ENCODE assay signal across 16 mouse cellular contexts in the genomic region with DNA sequence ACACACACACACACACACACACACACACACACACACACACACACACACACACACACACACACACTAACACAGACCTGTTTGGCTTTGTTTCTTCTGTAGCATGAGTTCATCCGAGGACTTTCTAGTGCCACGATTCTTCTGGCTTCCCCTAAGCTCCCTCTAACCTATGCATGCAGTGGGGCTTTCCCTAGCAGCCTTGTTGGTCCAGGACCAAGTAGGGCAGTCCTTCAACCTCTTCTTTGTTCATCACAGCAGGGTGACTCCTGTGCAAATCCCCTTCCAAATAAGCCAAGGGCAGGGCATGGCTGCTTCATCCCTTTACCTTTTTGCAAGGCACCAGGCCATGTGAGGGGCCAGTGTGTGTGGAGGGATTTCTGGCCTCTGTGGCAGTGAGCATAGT. TPM values are rescaled to one million over a fixed set of nuclear protein-coding genes. Genes with fewer than 3 reads are reported as not detected.
DNase-seq lines count a peak whose midpoint lies in the region; ATAC-seq and TF ChIP-seq lines count a peak whose summit lies in the region.
"Had no signal": no experiment of that assay in that cellular context is flagged by ENCODE, and none has a peak within 500 bp of the region (broad histone marks: within the 10 kb centered on the region; RNA-seq: fewer than 3 reads in every experiment).

No protein-coding gene starts in this region.

- no peak for TF ChIP-seq POLR2A in spleen, adult 2 months (IDR thresholded peaks at IDR 0.05; ENCODE audit: low read depth, low read length)

- TF ChIP-seq CTCF in spleen, adult 2 months (IDR thresholded peaks at IDR 0.05; ENCODE audit: extremely low read depth, insufficient read depth, insufficient read length, insufficient replicate concordance) = no peak

- WGBS in heart, embryonic 15.5 days = 44% methylated on average over 2 of the region's 2 CpGs
- 34% methylated on average over 2 of the region's 2 CpGs for WGBS in spleen, adult 2 months

- peak overlapping the region; percentile 40; the same call in 1 of the 2 replicates for H3K27ac ChIP-seq in heart, embryonic 15.5 days
- peak overlapping the region; percentile 17; the same call in 1 of the 2 replicates for H3K27ac ChIP-seq in spleen, adult 2 months (ENCODE audit: insufficient read depth, low read length)
- H3K27ac ChIP-seq: embryonic facial prominence, embryonic 15.5 days; forebrain, embryonic 15.5 days; intestine, embryonic 15.5 days; limb, embryonic 13.5 days; macrophage; midbrain, embryonic 13.5 days had no signal

- H3K9me3 ChIP-seq in heart, embryonic 15.5 days (replicated peaks) = peaks cover 5% of the 10 kb centered on the region; the same call in 1 of the 2 replicates
- H3K9me3 ChIP-seq: forebrain, embryonic 15.5 days; G1E; intestine, embryonic 15.5 days had no signal

- DNase-seq in adrenal gland, postnatal 10 days = peak; percentile 35
- no peak for DNase-seq in adrenal gland, adult 8-10 months
- no peak for DNase-seq in heart, adult 11 months
- DNase-seq in spleen, adult 2 months (ENCODE audit: low read depth in 1 of 2, low spot score in 2 of 2) = no peak
- DNase-seq in spleen, postnatal 10 days (ENCODE audit: low spot score in 2 of 2) = no peak
- no peak for DNase-seq in left cerebral cortex, adult 11 months (ENCODE audit: low spot score)
- no peak for DNase-seq in thymus, adult 18-20 months

- H3K4me3 ChIP-seq in heart, embryonic 15.5 days = no peak overlapping the region
- no peak overlapping the region for H3K4me3 ChIP-seq in spleen, adult 2 months (ENCODE audit: extremely low read depth, insufficient read depth, insufficient read length)
- H3K4me3 ChIP-seq: embryonic facial prominence, embryonic 15.5 days; forebrain, embryonic 15.5 days; intestine, embryonic 15.5 days; limb, embryonic 13.5 days; midbrain, embryonic 13.5 days had no signal

- H3K36me3 ChIP-seq in heart, embryonic 15.5 days = peaks cover 77% of the 10 kb centered on the region
- peaks cover 43% of the 10 kb centered on the region for H3K36me3 ChIP-seq in spleen, adult 2 months (ENCODE audit: control insufficient read depth, insufficient read depth, low read length)
- H3K36me3 ChIP-seq: G1E had no signal

- no peaks in the 10 kb centered on the region for H3K27me3 ChIP-seq in heart, embryonic 15.5 days
- H3K27me3 ChIP-seq in spleen, adult 2 months (ENCODE audit: control insufficient read depth, insufficient read depth, low read length) = no peaks in the 10 kb centered on the region
- H3K27me3 ChIP-seq: embryonic facial prominence, embryonic 15.5 days; forebrain, embryonic 15.5 days; intestine, embryonic 15.5 days; limb, embryonic 13.5 days; midbrain, embryonic 13.5 days had no signal

- H3K4me1 ChIP-seq in heart, embryonic 15.5 days (replicated peaks) = peaks cover 22% of the 10 kb centered on the region
- H3K4me1 ChIP-seq in spleen, adult 2 months (ENCODE audit: control insufficient read depth, insufficient read depth, insufficient read length) = peaks cover 6% of the 10 kb centered on the region; the same call in 1 of the 2 replicates
- H3K4me1 ChIP-seq: forebrain, embryonic 15.5 days; intestine, embryonic 15.5 days; limb, embryonic 13.5 days; midbrain, embryonic 13.5 days had no signal

- H3K4me2 ChIP-seq in heart, embryonic 15.5 days = no peak overlapping the region
- H3K4me2 ChIP-seq: embryonic facial prominence, embryonic 15.5 days; forebrain, embryonic 15.5 days; intestine, embryonic 15.5 days; limb, embryonic 13.5 days; midbrain, embryonic 13.5 days had no signal

- no peak for ATAC-seq in heart, embryonic 15.5 days (replicated peaks; ENCODE audit: insufficient number of reproducible peaks, insufficient read depth, low FRiP score, low read depth)

- no peak overlapping the region for H3K9ac ChIP-seq in heart, embryonic 15.5 days
- H3K9ac ChIP-seq: embryonic facial prominence, embryonic 15.5 days; forebrain, embryonic 15.5 days; intestine, embryonic 15.5 days; limb, embryonic 13.5 days; liver, postnatal 0 days; midbrain, embryonic 13.5 days had no signal

RNA-seq across cellular contexts. Expression of gene Anxa6, which starts 34.5 kb away (rescaled TPM):
- total RNA-seq in adrenal gland, postnatal 10 days (2021) = 100 to 1,000 TPM; 181 to 222 TPM
- 100 to 1,000 TPM; 121 to 184 (median 133) TPM for total RNA-seq in adrenal gland, adult 8-10 months (2022)
- polyA plus RNA-seq in heart, embryonic 15.5 days (2015; fragmentation: Nextera tagmentation; extraction: Ambion mirVana) = 315 and 367 TPM in 2 replicates
- 104 and 116 TPM in 2 replicates for polyA plus RNA-seq in spleen, adult 2 months (2012; rRNA removed)

RNA-seq across cellular contexts. Expression of gene Tnip1, which starts 36.0 kb away (rescaled TPM):
- 10 to 100 TPM; 53.2 to 64.1 TPM for total RNA-seq in adrenal gland, postnatal 10 days (2021)
- 100 to 1,000 TPM in 2 of 4 experiments, 10 to 100 TPM in 2; 94.2 to 126 (median 103) TPM for total RNA-seq in adrenal gland, adult 8-10 months (2022)
- polyA plus RNA-seq in heart, embryonic 15.5 days (2015; fragmentation: Nextera tagmentation; extraction: Ambion mirVana) = 20.3 and 24.3 TPM in 2 replicates
- 54.6 and 65.5 TPM in 2 replicates for polyA plus RNA-seq in spleen, adult 2 months (2012; rRNA removed)
